Mouse (Mus musculus) E14TG2a.4 (cell line): ENCODE results near the gene Alpi.

Experiments
- H3K27me3 ChIP-seq: 2 replicates; pipeline ENCODE4 v1.6.1; 2014; ENCODE audit warnings: low read length, control low read depth; ENCODE audit not compliant: insufficient read depth
- H3K36me3 ChIP-seq: 2 replicates; pipeline ENCODE4 v1.6.1; 2014; ENCODE audit warnings: low read length, control low read depth; ENCODE audit not compliant: insufficient read depth
- H3K4me1 ChIP-seq: replicated peaks from 2 replicates; pipeline ENCODE4 v1.6.1; 2014; ENCODE audit warnings: low read depth, low read length, control low read depth
- H3K4me3 ChIP-seq: replicated peaks from 2 replicates; pipeline ENCODE4 v1.5.1; 2014; ENCODE audit warnings: mild to moderate bottlenecking, low read length
- H3K9me3 ChIP-seq: 2 replicates; pipeline ENCODE4 v1.6.1; 2014; ENCODE audit warnings: low read length, control low read depth
- CTCF ChIP-seq: conservative IDR thresholded peaks from 2 replicates; pipeline ENCODE4 v1.5.1; 2014; ENCODE audit warnings: low read length
- NANOG ChIP-seq: IDR thresholded peaks from 2 replicates; pipeline ENCODE4 v1.6.1; 2014; ENCODE audit warnings: borderline replicate concordance, low read length, mixed read lengths
- POU5F1 ChIP-seq: IDR thresholded peaks from 2 replicates; pipeline ENCODE4 v1.6.1; 2014; ENCODE audit warnings: low read length, borderline replicate concordance

The Alpi gene

DNA sequence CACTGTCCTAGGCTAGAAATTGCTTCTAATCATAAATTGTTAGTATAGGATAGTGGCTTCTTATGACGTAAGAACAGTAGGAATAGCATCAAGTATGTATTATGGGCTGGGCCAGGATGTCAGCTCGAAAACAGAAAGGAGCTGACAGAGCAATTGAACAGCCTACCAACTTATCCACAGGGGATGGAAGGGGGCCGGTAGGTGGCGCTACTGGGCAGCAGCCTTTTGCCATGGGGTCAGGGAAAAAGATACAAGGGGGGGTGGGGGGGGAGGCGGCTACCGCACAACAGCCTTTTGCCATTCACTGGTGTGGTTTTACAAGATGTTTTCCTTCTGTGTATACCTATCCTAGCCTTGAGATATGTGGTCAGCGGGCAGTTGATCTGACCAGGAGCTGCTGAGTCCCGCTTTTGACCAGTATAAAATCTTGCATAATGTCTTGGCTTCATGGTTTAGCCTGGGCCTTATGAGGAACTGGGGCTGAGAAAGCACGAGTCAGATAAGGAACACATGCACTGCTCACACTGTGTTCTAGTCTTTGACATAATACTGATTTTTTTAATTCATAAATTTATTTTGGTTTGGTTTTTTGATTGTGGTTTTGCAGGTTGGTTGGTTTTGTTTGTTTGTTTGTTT is 10.4 kb upstream of the Alpi start:
- H3K36me3 ChIP-seq, result no peaks in the 10 kb centered on the region
- no peaks in the 10 kb centered on the region for H3K27me3 ChIP-seq
- no peak overlapping the region for H3K4me3 ChIP-seq
- no peaks in the 10 kb centered on the region for H3K4me1 ChIP-seq
- TF ChIP-seq CTCF (peak; percentile 52), NANOG (no peak)
- no peaks in the 10 kb centered on the region for H3K9me3 ChIP-seq

DNA sequence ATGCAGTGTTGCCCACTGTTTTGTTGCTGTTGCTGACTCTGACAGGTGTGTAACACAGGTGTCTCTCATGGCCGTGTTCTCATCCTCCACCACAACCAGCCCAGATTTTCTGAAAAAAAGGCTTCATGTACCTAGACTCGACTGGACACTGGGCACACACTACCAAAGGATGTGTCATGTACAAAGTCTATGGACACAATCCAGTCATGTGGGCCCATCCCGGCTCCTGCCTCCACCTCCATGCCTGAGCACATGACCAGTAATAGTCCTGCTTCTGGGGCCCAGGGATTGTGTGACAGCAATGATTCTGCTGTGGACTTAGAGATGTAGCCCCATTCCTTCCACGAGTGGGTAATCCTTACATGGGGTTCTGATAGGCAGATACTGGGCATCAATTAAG is 7.2 kb upstream of the Alpi start:
- no peaks in the 10 kb centered on the region for H3K4me1 ChIP-seq
- no peaks in the 10 kb centered on the region for H3K36me3 ChIP-seq
- no peak overlapping the region for H3K4me3 ChIP-seq
- no peaks in the 10 kb centered on the region for H3K27me3 ChIP-seq
- no peak for TF ChIP-seq POU5F1
- no peak for TF ChIP-seq NANOG
- TF ChIP-seq CTCF, result no peak
- no peaks in the 10 kb centered on the region for H3K9me3 ChIP-seq

DNA sequence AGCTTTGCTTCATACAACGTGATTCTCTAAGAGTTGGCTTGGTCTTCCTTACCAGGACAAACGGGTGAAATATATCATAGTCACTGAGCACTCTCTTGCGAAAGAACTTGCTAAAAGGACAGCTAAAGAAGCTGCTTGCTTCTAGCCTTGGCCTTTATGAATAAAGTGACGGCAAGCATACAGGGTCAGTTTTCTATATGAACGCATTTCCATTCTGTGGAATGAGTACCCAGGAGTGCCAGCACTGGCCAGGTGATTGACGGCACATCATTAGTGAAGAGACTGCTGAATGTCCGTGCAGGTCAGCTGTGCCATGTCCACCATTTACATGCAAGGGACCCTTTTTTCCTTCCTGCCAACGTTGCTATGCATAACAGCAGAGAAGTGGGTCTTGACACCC is 5.1 kb upstream of the Alpi start:
- no peaks in the 10 kb centered on the region for H3K9me3 ChIP-seq
- no peak for TF ChIP-seq POU5F1
- no peak for TF ChIP-seq NANOG
- no peak for TF ChIP-seq CTCF
- no peaks in the 10 kb centered on the region for H3K4me1 ChIP-seq
- H3K27me3 ChIP-seq, result no peaks in the 10 kb centered on the region
- no peaks in the 10 kb centered on the region for H3K36me3 ChIP-seq
- no peak overlapping the region for H3K4me3 ChIP-seq

DNA sequence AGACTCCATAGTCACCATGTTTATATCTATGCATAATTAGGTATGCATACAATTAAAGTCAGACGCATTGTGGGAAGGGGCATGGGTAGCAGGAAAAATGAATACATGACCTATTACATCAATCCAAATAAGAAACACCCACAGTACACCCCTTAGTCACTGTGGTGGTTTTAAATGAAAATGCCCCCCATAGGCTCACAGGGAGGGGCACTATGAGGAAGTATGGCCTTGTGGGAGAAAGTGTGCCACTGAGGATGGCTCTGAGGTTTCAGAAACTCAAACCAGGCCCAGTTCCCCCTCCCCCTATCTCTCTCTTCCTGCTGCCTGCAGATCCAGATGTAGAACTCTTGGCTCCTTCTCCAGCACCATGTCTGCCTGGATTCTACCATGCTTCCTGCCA is 2.5 kb upstream of the Alpi start:
- TF ChIP-seq POU5F1 (no peak), NANOG (no peak), CTCF (no peak)
- Histone ChIP-seq H3K4me3 (no peak overlapping the region), H3K4me1 (0 out of 2 replicates have a peak, but pooled peaks cover 1% of the 10 kb centered on the region), H3K36me3 (no peaks in the 10 kb centered on the region), H3K27me3 (peaks cover 14% of the 10 kb centered on the region), H3K9me3 (no peaks in the 10 kb centered on the region)

DNA sequence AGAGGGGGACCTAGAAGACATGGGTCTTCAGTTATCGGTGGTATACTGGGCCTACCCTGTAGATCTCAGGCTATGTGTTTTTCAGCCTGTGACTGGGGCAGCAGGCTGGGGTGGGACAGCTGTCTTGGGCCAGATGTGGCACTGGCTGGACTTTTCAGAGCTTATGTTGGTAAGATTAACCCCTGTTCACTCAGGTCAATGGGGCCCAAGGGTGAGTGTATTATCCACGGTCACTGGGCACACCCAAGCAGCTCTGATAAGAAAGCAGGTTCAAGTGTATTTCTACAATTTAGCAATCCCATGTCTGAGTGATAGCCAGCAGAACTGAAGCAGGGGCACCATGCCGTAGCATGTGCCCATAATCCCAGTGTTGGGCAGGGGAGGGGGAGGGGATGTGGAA is 708 bp upstream of the Alpi start:
- Histone ChIP-seq H3K4me1 (0 out of 2 replicates have a peak, but pooled peaks cover 4% of the 10 kb centered on the region), H3K27me3 (peaks cover 24% of the 10 kb centered on the region), H3K36me3 (no peaks in the 10 kb centered on the region), H3K4me3 (no peak overlapping the region), H3K9me3 (no peaks in the 10 kb centered on the region)
- TF ChIP-seq POU5F1, result no peak
- TF ChIP-seq NANOG, result no peak
- TF ChIP-seq CTCF, result no peak

DNA sequence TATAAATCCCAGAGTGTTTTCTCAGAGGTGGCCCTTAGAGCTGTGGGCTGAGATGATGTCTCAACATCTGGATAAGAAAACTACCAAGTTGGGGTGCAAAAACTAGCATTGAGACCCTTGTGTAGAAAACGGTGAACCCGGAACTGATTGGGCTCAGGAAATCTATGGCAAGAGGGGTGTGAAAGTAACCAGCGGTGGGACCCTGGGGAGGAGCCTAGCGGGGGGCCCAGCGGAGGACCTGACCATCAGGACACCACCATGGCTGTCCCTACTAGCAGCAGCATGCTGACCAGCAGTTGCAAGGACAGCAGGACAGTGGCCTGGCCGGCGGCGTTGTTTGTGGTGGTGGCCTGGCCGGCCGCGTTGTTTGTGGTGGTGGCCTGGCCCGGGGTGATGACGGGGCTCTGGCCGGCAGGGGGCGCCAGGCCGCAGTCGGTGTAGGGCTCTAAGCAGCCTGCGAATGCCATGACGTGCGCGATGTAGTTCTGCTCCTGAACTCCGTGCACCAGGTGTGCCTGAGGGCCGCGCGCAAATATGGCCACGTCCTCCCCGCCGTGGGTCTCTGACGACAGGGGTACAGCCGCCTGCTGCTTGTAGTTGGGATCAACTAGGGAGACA is 2.9 kb downstream of the Alpi start:
- no peaks in the 10 kb centered on the region for H3K9me3 ChIP-seq
- TF ChIP-seq POU5F1, result no peak
- TF ChIP-seq NANOG, result no peak
- no peak for TF ChIP-seq CTCF
- H3K27me3 ChIP-seq, result peaks cover 43% of the 10 kb centered on the region
- H3K4me1 ChIP-seq, result 0 out of 2 replicates have a peak, but pooled peaks cover 4% of the 10 kb centered on the region
- H3K4me3 ChIP-seq, result peak overlapping the region; percentile 58
- no peaks in the 10 kb centered on the region for H3K36me3 ChIP-seq

DNA sequence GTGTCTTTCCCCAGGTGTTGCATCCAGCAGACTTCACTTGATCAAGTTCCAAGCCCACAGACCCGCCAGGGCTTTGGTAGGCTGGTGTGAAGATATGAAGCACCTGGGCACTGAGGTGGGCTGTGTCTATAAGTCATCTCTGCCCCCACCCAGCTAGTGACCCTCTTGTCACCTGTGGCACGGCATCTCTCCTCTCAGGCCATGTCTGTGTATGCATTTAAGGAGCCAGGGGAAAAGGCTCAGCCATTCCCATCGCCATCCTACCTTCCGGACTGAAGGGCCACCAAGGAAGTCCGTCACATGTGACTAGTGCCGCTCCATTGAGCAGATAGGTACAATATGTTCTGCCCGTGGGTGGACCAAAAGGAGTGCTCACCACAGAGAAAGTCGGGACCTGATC is 5.8 kb downstream of the Alpi start:
- Histone ChIP-seq H3K27me3 (peaks cover 43% of the 10 kb centered on the region), H3K9me3 (no peaks in the 10 kb centered on the region), H3K4me1 (0 out of 2 replicates have a peak, but pooled peaks cover 4% of the 10 kb centered on the region), H3K4me3 (no peak overlapping the region), H3K36me3 (no peaks in the 10 kb centered on the region)
- TF ChIP-seq CTCF (no peak), NANOG (no peak), POU5F1 (no peak)

DNA sequence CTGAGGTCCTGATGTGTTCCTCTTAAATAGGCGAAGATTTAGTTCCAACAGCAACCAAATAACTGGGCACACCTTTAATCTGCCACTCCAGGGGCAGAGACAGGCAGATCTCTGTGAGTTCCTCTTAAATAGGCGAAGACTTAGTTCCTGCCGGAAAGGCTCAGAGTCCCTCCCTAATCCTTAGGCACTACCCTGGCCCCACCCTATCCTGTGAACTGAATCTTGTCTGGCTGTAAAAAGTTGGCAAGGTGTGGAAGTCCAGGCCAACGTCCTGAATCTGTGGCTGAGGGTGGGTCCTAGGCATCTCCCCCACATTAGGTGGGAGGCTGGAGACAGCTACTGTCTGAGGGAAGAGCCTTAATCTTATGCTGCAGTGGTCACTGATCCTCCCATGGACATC is 11.6 kb downstream of the Alpi start, which contains the start of gene Alppl2:
Gene Alppl2 (minus strand): TSS at position 101 of the 400 bp plus-strand sequence.
- no peak for TF ChIP-seq POU5F1
- no peak for TF ChIP-seq NANOG
- no peak for TF ChIP-seq CTCF
- peaks cover 13% of the 10 kb centered on the region for H3K27me3 ChIP-seq
- no peak within 1 kb of the TSS for H3K4me3 ChIP-seq
- H3K36me3 ChIP-seq, result no peaks in the 10 kb centered on the region
- H3K9me3 ChIP-seq, result no peaks in the 10 kb centered on the region
- peaks cover 20% of the 10 kb centered on the region for H3K4me1 ChIP-seq

DNA sequence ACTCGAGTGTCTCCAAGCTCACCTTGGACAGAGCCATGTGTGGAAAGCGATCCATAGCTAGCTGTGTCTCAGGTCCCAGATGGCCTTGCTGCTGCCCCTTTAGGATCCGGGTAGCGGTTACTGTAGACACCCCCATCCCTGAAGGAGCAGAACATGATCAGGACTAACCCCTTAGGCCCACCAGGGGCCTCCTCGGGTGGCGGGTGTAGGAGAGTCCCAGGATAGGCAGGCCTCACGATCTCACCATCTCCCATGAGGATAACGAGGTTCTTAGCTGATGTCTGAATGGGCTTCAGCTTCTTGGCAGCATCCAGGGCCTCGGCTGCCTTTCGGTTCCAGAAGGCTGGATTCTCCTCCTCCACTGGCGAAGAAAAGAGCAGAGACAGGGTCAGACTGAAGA is 12.2 kb downstream of the Alpi start:
- no peaks in the 10 kb centered on the region for H3K9me3 ChIP-seq
- peaks cover 13% of the 10 kb centered on the region for H3K27me3 ChIP-seq
- no peaks in the 10 kb centered on the region for H3K36me3 ChIP-seq
- no peak for TF ChIP-seq POU5F1
- TF ChIP-seq NANOG, result no peak
- TF ChIP-seq CTCF, result no peak
- no peak overlapping the region for H3K4me3 ChIP-seq
- H3K4me1 ChIP-seq, result peaks cover 20% of the 10 kb centered on the region
